Mouse (Mus musculus) erythroblast, adult 5-6 weeks (primary cell): ENCODE measurements around the gene Gm5624. TPM values are rescaled to one million over a fixed set of nuclear protein-coding genes. Genes with fewer than 3 reads are reported as not detected.
"Not testable (repeated sequence)": the region's sequence is repeated elsewhere in the genome, so short reads cannot be mapped to it uniquely, and the experiment has no call there.

ENCODE experiments used
- ATAC-seq: replicated peaks from 2 replicates; pipeline ENCODE4 v1.8.0; 2016; ENCODE audit warnings: moderate number of reproducible peaks, mild to moderate bottlenecking, moderate TSS enrichment, inconsistent platforms; ENCODE audit not compliant: poor library complexity, low FRiP score, severe bottlenecking
- total RNA-seq, 2 experiments: library from RNA; stranded (forward) in 1 of 2; stranded (reverse) in 1 of 2; fragments of 150-400 nt in 1 of 2; fragments of 200-764, 138-1000 nt in 1 of 2; gene quantifications; 2 replicates each; pipeline versions ENCODE4 v1.2.3 to v1.2.4; 2015 to 2017; ENCODE audit warnings: low replicate concordance in 2 of 2

Gene Gm5624
- not detected in 2 replicates for total RNA-seq (2015; ENCODE audit: low replicate concordance)
- not detected in 2 replicates for total RNA-seq (2017; ENCODE audit: low replicate concordance)

- not testable (repeated sequence) for ATAC-seq
These were observed at the start of gene Gm5624 for GRCm38 (mm10) chr14:44627737-44628136. Gm5624 (minus strand) TSS chr14:44627938.

- not testable (repeated sequence) for ATAC-seq
These were observed 36.0 kb downstream of the Gm5624 start for GRCm38 (mm10) chr14:44591765-44592164.

- ATAC-seq: not testable (repeated sequence)
These were observed 44.9 kb downstream of the Gm5624 start, which contains the start of gene Gm8247 for GRCm38 (mm10) chr14:44582853-44583252. Gm8247 (plus strand) TSS chr14:44583153.

- not testable (repeated sequence) for ATAC-seq
These were observed 79.8 kb downstream of the Gm5624 start for GRCm38 (mm10) chr14:44547961-44548360.

- ATAC-seq: not testable (repeated sequence)
These were observed 109.8 kb downstream of the Gm5624 start, which contains the start of gene Gm17093 for GRCm38 (mm10) chr14:44517976-44518375. Gm17093 (plus strand) TSS chr14:44518276.

Other genes starting within 250 kb of the Gm5624 start
- gene Gm3371, start 217.2 kb downstream of the Gm5624 start, total RNA-seq (2015; ENCODE audit: low replicate concordance): not detected in 2 replicates
- not detected in 2 replicates for gene Gm3371, start 217.2 kb downstream of the Gm5624 start, total RNA-seq (2017; ENCODE audit: low replicate concordance)
- gene Gm8232, start 194.3 kb downstream of the Gm5624 start, total RNA-seq (2015; ENCODE audit: low replicate concordance): not detected in 2 replicates
- gene Gm8232, start 194.3 kb downstream of the Gm5624 start, total RNA-seq (2017; ENCODE audit: low replicate concordance): not detected in 2 replicates
- not detected in 2 replicates for gene BC061237, start 135.5 kb downstream of the Gm5624 start, total RNA-seq (2015; ENCODE audit: low replicate concordance)
- gene BC061237, start 135.5 kb downstream of the Gm5624 start, total RNA-seq (2017; ENCODE audit: low replicate concordance): not detected in 2 replicates
- not detected in 2 replicates for gene Gm17093, start 109.7 kb downstream of the Gm5624 start, total RNA-seq (2015; ENCODE audit: low replicate concordance)
- not detected in 2 replicates for gene Gm17093, start 109.7 kb downstream of the Gm5624 start, total RNA-seq (2017; ENCODE audit: low replicate concordance)
- not detected in 2 replicates for gene Gm8247, start 44.8 kb downstream of the Gm5624 start, total RNA-seq (2015; ENCODE audit: low replicate concordance)
- not detected in 2 replicates for gene Gm8247, start 44.8 kb downstream of the Gm5624 start, total RNA-seq (2017; ENCODE audit: low replicate concordance)
- gene Gm8257, start 78.5 kb upstream of the Gm5624 start, total RNA-seq (2015; ENCODE audit: low replicate concordance): not detected in 2 replicates
- not detected in 2 replicates for gene Gm8257, start 78.5 kb upstream of the Gm5624 start, total RNA-seq (2017; ENCODE audit: low replicate concordance)
- gene Gm8267, start 122.4 kb upstream of the Gm5624 start, total RNA-seq (2015; ENCODE audit: low replicate concordance): not detected in 2 replicates
- gene Gm8267, start 122.4 kb upstream of the Gm5624 start, total RNA-seq (2017; ENCODE audit: low replicate concordance): not detected in 2 replicates
- gene Ptgdr, start 231.4 kb upstream of the Gm5624 start, total RNA-seq (2015; ENCODE audit: low replicate concordance): not detected in 2 replicates
- not detected in 2 replicates for gene Ptgdr, start 231.4 kb upstream of the Gm5624 start, total RNA-seq (2017; ENCODE audit: low replicate concordance)